Mouse (Mus musculus): ENCODE measurements at regions not wholly inside any gene's neighbourhood (a gene's known extent, or its start where the extent isn't known, plus 50 kb on each side); places are given as distances from the start of the nearest gene placed in this dataset.

- ATAC-seq = no peak
- Histone ChIP-seq H3K4me1 (no peaks in the 10 kb centered on the region), H3K27ac (no peak overlapping the region), H3K9me3 (replicated peaks) (no peaks in the 10 kb centered on the region), H3K27me3 (replicated peaks) (no peaks in the 10 kb centered on the region), H3K4me3 (no peak overlapping the region), H3K4me2 (no peak overlapping the region), H3K36me3 (no peaks in the 10 kb centered on the region), H3K9ac (no peak overlapping the region)
- WGBS (ENCODE audit: insufficient replicate concordance) = 67% methylated on average over 4 of the region's 4 CpGs
Observed at GRCm38 (mm10) chr10:125735744-125736494, 230.0 kb upstream of the Lrig3 start.

GRCm38 (mm10) chr10:125743181-125743580, 222.8 kb upstream of the Lrig3 start:
- WGBS (ENCODE audit: insufficient replicate concordance) = 68% methylated on average over 6 of the region's 6 CpGs

GRCm38 (mm10) chr10:125749031-125749585, 216.9 kb upstream of the Lrig3 start:
- Histone ChIP-seq H3K4me1 (no peaks in the 10 kb centered on the region), H3K4me2 (no peak overlapping the region), H3K4me3 (no peak overlapping the region), H3K27ac (no peak overlapping the region), H3K9me3 (replicated peaks) (no peaks in the 10 kb centered on the region), H3K9ac (no peak overlapping the region), H3K27me3 (replicated peaks) (no peaks in the 10 kb centered on the region), H3K36me3 (no peaks in the 10 kb centered on the region)
- no peak for ATAC-seq
- 48% methylated on average over 6 of the region's 6 CpGs for WGBS (ENCODE audit: insufficient replicate concordance)

More at GRCm38 (mm10) chr10:125743181-125743580, 222.8 kb upstream of the Lrig3 start:
- Histone ChIP-seq H3K36me3 (no peaks in the 10 kb centered on the region), H3K27me3 (replicated peaks) (no peaks in the 10 kb centered on the region), H3K4me2 (no peak overlapping the region), H3K27ac (no peak overlapping the region), H3K4me3 (no peak overlapping the region), H3K9ac (no peak overlapping the region), H3K9me3 (replicated peaks) (no peaks in the 10 kb centered on the region), H3K4me1 (no peaks in the 10 kb centered on the region)
- no peak for ATAC-seq

GRCm38 (mm10) chr10:125752506-125753218, 213.3 kb upstream of the Lrig3 start:
- H3K4me3 ChIP-seq = no peak overlapping the region
- H3K27ac ChIP-seq = no peak overlapping the region
- H3K9me3 ChIP-seq (replicated peaks) = no peaks in the 10 kb centered on the region
- no peaks in the 10 kb centered on the region for H3K4me1 ChIP-seq
- no peak overlapping the region for H3K9ac ChIP-seq
- H3K4me2 ChIP-seq = no peak overlapping the region
- WGBS (ENCODE audit: insufficient replicate concordance) = 68% methylated on average over 10 of the region's 10 CpGs
- no peak for ATAC-seq
- no peaks in the 10 kb centered on the region for H3K36me3 ChIP-seq
- H3K27me3 ChIP-seq (replicated peaks) = no peaks in the 10 kb centered on the region

- Histone ChIP-seq H3K4me1 (no peaks in the 10 kb centered on the region), H3K9me3 (replicated peaks) (0 out of 2 replicates have a peak, but pooled peaks cover 6% of the 10 kb centered on the region), H3K4me3 (no peak overlapping the region), H3K36me3 (no peaks in the 10 kb centered on the region), H3K27ac (no peak overlapping the region), H3K4me2 (no peak overlapping the region), H3K9ac (no peak overlapping the region), H3K27me3 (replicated peaks) (no peaks in the 10 kb centered on the region)
- WGBS (ENCODE audit: insufficient replicate concordance) = 63% methylated on average over 3 of the region's 3 CpGs
- ATAC-seq = no peak
Observed at GRCm38 (mm10) chr10:125759171-125759570, 206.8 kb upstream of the Lrig3 start.

GRCm38 (mm10) chr10:125762367-125763068, 203.4 kb upstream of the Lrig3 start:
- no peak overlapping the region for H3K27ac ChIP-seq
- WGBS (ENCODE audit: insufficient replicate concordance) = 72% methylated on average over 16 of the region's 16 CpGs
- H3K36me3 ChIP-seq = no peaks in the 10 kb centered on the region
- no peak overlapping the region for H3K4me3 ChIP-seq
- H3K27me3 ChIP-seq (replicated peaks) = no peaks in the 10 kb centered on the region
- H3K9ac ChIP-seq = no peak overlapping the region
- ATAC-seq = no peak
- 0 out of 2 replicates have a peak, but pooled peaks cover 6% of the 10 kb centered on the region for H3K9me3 ChIP-seq (replicated peaks)
- H3K4me1 ChIP-seq = no peaks in the 10 kb centered on the region
- H3K4me2 ChIP-seq = no peak overlapping the region

- no peak overlapping the region for H3K4me2 ChIP-seq
- WGBS (ENCODE audit: insufficient replicate concordance) = 58% methylated on average over 10 of the region's 10 CpGs
- H3K27ac ChIP-seq = no peak overlapping the region
- ATAC-seq = no peak
- no peaks in the 10 kb centered on the region for H3K27me3 ChIP-seq (replicated peaks)
- H3K9me3 ChIP-seq (replicated peaks) = 0 out of 2 replicates have a peak, but pooled peaks cover 6% of the 10 kb centered on the region
- no peaks in the 10 kb centered on the region for H3K4me1 ChIP-seq
- H3K36me3 ChIP-seq = no peaks in the 10 kb centered on the region
- H3K4me3 ChIP-seq = no peak overlapping the region
- H3K9ac ChIP-seq = no peak overlapping the region
Observed at GRCm38 (mm10) chr10:125764402-125765102, 201.4 kb upstream of the Lrig3 start.

GRCm38 (mm10) chr10:125765103-125765820, 200.7 kb upstream of the Lrig3 start:
- Histone ChIP-seq H3K9ac (no peak overlapping the region), H3K27me3 (replicated peaks) (no peaks in the 10 kb centered on the region), H3K9me3 (replicated peaks) (0 out of 2 replicates have a peak, but pooled peaks cover 6% of the 10 kb centered on the region), H3K4me3 (no peak overlapping the region), H3K4me2 (no peak overlapping the region), H3K36me3 (no peaks in the 10 kb centered on the region), H3K27ac (no peak overlapping the region), H3K4me1 (no peaks in the 10 kb centered on the region)
- ATAC-seq = no peak
- WGBS (ENCODE audit: insufficient replicate concordance) = 70% methylated on average over 10 of the region's 10 CpGs

GRCm38 (mm10) chr10:125768281-125768680, 197.7 kb upstream of the Lrig3 start:
- Histone ChIP-seq H3K4me3 (no peak overlapping the region), H3K27ac (no peak overlapping the region), H3K9ac (no peak overlapping the region), H3K27me3 (replicated peaks) (no peaks in the 10 kb centered on the region), H3K36me3 (no peaks in the 10 kb centered on the region), H3K4me2 (no peak overlapping the region), H3K4me1 (no peaks in the 10 kb centered on the region), H3K9me3 (replicated peaks) (no peaks in the 10 kb centered on the region)
- WGBS (ENCODE audit: insufficient replicate concordance) = 56% methylated on average over 3 of the region's 3 CpGs
- no peak for ATAC-seq

- Histone ChIP-seq H3K9ac (no peak overlapping the region), H3K4me2 (no peak overlapping the region), H3K9me3 (replicated peaks) (no peaks in the 10 kb centered on the region), H3K4me1 (no peaks in the 10 kb centered on the region), H3K4me3 (no peak overlapping the region), H3K36me3 (no peaks in the 10 kb centered on the region), H3K27ac (no peak overlapping the region), H3K27me3 (replicated peaks) (no peaks in the 10 kb centered on the region)
- no peak for ATAC-seq
- WGBS (ENCODE audit: insufficient replicate concordance) = 63% methylated on average over 7 of the region's 7 CpGs
Observed at GRCm38 (mm10) chr10:125773541-125773940, 192.4 kb upstream of the Lrig3 start.

GRCm38 (mm10) chr10:125782486-125782885, 183.5 kb upstream of the Lrig3 start:
- H3K27ac ChIP-seq = no peak overlapping the region
- no peak overlapping the region for H3K4me3 ChIP-seq
- H3K9me3 ChIP-seq (replicated peaks) = no peaks in the 10 kb centered on the region
- WGBS (ENCODE audit: insufficient replicate concordance) = 69% methylated on average over 6 of the region's 6 CpGs
- ATAC-seq = no peak
- H3K36me3 ChIP-seq = no peaks in the 10 kb centered on the region
- no peak overlapping the region for H3K9ac ChIP-seq
- peaks cover 11% of the 10 kb centered on the region for H3K4me1 ChIP-seq
- H3K27me3 ChIP-seq (replicated peaks) = no peaks in the 10 kb centered on the region
- no peak overlapping the region for H3K4me2 ChIP-seq
